Mouse (Mus musculus) kidney, postnatal 36 days (tissue): ENCODE results near the gene Sec24d.
"Not testable (repeated sequence)": the region's sequence is repeated elsewhere in the genome, so short reads cannot be mapped to it uniquely, and the experiment has no call there.

Source experiments
- DNase-seq, 2 experiments: peaks; one replicate each; pipeline ENCODE4 v3.0.0; 2021 to 2022; ENCODE audit warnings: mixed read lengths in 2 of 2

Sec24d gene

DNA sequence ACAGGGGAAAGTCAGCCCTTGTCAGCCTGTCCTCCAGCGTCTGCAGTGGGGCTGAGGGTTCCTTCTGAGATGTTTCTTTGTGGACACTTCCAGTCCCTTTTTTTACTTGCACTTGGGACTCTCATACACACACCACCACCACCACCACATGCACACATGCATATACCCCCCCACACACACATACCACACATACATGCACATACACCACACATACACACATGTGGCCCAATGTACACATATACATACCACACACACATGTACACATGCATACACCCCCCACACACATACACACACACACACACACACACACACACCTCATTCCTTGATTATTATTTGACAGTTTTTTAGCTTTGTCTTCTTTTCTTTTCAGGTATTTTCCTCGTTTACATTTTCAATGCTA lies 73.8 kb downstream of the Sec24d start:
- no peak for DNase-seq

DNA sequence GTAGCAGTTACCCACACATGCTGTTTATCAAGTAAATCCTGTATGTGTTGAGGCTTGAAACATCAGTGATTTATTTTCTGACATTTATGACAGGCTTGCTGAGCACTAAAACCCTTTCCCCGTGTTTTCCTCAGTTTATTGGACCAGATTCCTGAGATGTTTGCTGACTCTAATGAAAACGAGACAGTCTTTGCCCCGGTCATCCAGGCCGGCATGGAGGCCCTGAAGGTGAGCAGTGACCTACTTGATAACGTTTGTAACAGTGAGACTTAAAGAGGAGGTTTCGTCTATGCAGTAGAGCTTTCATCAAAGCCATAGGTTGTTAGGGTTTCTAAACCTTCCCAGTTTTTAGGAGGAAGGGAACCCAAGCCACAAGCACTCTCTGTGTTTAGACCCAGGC lies 76.4 kb downstream of the Sec24d start:
- DNase-seq, result no peak

GRCm38 (mm10) chr3:123348080-123348802 lies 81.0 kb downstream of the Sec24d start:
- no peak for DNase-seq

DNA sequence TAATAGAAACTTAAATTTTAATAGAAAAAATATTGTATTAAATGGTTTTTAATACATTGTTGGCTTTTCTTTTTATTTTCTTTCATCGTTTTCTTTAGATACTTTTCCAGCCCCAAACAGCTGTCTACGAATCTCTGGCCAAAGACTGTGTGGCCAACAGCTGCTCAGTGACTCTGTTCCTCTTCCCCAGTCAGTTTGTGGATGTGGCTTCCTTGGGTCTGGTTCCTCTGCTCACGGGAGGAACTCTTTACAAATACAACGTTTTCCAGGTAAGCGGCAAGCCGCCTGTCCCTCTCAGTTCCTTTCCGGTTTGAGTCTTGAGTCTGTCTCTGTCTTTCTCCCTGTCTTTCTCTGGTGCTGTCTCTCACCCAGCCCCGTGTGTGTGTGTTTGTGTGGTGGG lies 83.3 kb downstream of the Sec24d start:
- no peak for DNase-seq

GRCm38 (mm10) chr3:123351519-123351918 lies 84.3 kb downstream of the Sec24d start:
- DNase-seq, result no peak

DNA sequence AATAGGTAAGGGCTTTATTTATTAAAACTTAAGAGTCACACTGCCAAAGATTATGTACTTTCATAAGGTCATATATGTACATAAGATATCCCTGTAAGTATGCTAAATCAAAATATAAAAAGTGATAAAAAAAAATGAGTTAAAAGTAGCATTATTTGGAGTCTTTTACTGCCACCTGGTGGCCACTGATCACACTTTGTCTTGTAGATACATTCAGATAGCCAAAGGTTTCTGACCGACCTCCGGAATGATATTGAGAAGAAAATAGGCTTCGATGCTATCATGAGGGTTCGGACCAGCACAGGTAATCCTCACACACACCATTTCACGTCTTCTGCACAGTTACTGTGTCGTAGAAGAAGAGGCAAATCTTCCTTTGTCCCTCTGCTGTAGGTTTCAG lies 85.9 kb downstream of the Sec24d start:
- DNase-seq, result peak; percentile 47 to 71

GRCm38 (mm10) chr3:123353661-123354060 lies 86.4 kb downstream of the Sec24d start:
- DNase-seq, result peak; percentile 28 to 60

GRCm38 (mm10) chr3:123354388-123354787 lies 87.1 kb downstream of the Sec24d start:
- DNase-seq, result no peak

GRCm38 (mm10) chr3:123356377-123356991 lies 89.2 kb downstream of the Sec24d start:
- no peak for DNase-seq

GRCm38 (mm10) chr3:123366820-123367219 lies 99.6 kb downstream of the Sec24d start:
- not testable (repeated sequence) for DNase-seq

DNA sequence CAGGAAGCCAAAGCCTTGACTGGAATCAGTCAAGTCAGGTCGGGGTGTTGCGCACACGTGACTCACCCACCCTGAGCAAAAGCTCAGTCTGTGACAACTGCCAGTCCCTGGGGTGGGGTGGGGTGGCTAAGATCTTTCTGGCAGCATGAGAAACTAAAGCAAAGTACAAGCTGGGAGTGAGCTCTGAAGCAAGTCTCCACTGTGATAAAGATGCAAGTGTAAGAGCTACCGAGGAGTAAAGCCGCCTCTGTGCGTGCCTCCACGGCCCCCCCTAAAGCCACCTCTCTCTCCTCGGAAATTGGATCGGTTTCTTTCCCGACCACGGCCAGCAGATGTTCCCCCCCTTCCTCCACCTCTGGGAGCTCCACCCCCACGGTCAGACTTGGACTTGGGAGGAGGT lies 101.9 kb downstream of the Sec24d start:
- DNase-seq, result no peak

DNA sequence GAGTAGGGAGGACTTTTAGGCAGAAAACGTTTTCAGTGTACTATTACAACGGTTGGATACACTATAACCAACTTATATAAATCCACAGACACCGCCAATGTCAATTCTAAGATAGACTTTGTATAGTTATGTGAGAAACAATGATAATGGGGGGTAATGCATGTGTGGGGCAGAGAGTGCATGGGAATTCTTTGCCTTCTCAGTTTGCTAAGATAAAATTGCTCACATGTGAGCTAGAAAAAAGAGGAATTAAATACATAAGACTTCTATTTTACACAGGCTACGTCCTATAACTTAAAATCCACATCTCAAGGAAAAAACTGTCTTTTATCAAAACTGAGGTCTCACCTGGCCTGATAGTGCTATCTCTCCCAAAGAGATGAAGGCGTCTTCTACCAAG lies 103.7 kb downstream of the Sec24d start:
- DNase-seq, result no peak

DNA sequence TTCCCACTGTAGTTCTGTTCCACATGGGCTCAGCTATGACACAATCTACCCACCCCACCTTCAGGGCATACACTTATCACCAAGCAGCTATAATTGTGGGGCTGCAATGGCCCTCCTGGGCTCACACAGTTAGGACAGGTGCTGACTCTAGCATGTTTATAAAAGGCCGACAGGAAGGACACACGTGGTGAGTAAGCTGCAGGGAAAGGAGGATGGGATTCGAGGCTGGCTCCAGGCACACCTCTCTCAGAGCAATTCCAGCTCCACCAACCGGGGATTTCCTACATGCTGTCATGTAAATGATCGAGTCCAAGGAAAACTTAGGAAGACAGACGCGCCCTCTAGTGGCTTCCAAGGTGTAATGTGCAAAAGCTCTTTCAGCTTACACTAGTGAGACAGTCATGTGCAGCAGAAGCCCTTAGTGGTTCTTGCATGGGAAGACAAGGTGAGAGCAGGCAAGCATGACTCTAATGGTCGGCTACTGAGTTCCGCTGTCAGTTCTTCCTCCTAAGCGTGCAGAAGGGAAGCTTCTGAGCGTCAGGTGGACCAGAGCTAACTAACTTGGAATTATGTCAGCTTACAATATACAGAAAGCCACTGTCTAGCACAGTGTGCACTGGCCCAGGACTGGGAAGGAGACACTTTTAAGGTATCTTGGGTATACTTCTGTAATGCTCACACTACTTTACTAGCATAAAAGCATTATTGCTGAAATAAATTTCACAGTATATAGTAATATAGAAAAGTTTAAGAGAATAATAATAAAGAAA lies 104.7 kb downstream of the Sec24d start:
- DNase-seq, result peak; percentile 70 to 83

- no peak for DNase-seq
These were observed 109.3 kb downstream of the Sec24d start for GRCm38 (mm10) chr3:123376562-123376961.

GRCm38 (mm10) chr3:123384435-123384834 lies 117.2 kb downstream of the Sec24d start:
- DNase-seq, result no peak

- peak in 1 of 2 experiments; percentile 8 for DNase-seq
These were observed 117.8 kb downstream of the Sec24d start for GRCm38 (mm10) chr3:123385118-123385485.

- peak; percentile 98 for DNase-seq
These were observed 118.4 kb downstream of the Sec24d start, which contains the start of gene Mettl14 for GRCm38 (mm10) chr3:123385486-123386156. TSS of gene Mettl14 (minus strand) at chr3:123386108.

GRCm38 (mm10) chr3:123386157-123386780 lies 119.0 kb downstream of the Sec24d start:
- DNase-seq, result not testable (repeated sequence)

GRCm38 (mm10) chr3:123391180-123391579 lies 123.9 kb downstream of the Sec24d start:
- no peak for DNase-seq

GRCm38 (mm10) chr3:123395611-123396010 lies 128.4 kb downstream of the Sec24d start:
- peak; percentile 46 to 55 for DNase-seq

DNA sequence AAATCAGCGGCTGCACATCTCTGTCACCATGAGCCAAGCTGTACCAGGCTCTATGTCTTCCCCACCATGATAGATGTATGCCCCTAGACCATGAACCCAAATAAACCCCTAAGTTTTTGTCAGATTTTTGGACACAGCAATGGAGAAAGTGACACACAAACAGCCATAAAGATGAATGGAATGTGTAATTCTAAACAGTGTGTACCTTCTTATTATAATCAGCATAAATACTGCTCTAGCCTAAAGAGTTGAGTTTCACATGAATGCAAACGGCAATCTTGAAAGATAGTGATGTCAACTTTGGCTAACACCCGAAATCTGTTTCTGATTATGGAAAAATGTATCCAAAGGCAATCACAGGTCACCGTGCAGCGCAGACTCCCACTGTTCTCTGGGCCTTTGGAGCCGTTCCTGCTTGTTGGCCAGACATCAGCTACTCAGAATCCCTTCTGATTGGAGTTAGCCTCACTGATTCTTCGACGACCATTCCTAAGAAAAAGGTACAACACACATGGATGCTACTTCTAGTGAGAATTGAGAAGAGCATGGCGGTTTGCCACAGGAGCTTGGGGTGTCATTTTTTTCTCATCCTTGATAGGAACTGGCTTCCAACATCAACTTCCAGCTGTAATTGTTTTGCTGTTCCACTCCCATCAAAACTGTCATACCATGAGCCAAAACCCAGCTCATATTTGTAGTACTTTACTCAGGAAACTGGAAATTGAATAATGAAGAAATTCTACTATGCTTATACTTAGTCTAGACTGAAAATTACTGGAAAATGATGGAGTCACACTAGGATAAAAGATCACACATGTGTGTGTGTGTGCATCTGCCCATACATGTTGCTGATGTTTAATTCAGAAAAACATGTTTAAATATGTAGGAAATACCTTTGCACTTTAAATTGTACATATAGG lies 130.6 kb downstream of the Sec24d start:
- no peak for DNase-seq

DNA sequence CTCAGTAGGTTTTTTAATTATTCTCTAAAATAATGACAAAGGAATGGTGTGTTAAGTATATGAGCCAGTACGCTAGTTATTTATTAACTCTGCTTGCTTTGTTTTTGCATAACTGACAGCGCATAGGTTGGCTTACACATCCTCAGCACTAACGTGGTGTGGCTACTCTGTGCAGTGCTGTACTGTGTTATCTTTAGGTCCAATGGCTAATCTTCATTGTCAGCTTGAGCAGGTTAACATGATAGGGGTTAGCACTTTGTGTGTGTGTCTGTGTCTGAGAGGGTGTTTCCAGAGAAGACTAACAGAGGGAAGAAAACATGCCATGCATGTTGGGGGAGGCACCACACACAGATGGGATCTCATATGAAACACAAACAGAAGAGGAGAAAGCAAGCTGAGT lies 137.7 kb downstream of the Sec24d start:
- no peak for DNase-seq
